Mouse (Mus musculus) cortical plate, adult 2 months (tissue): Measurements from ENCODE around the gene Lrp6.

ENCODE experiments used
- CTCF ChIP-seq: fragments of 200-500 bp; IDR thresholded peaks from 2 replicates; pipeline ENCODE4 v1.5.1; 2011; ENCODE audit warnings: mild to moderate bottlenecking, control low read depth, low read length; ENCODE audit not compliant: insufficient read depth; ENCODE audit errors: extremely low read depth
- POLR2A ChIP-seq: fragments of 200-500 bp; IDR thresholded peaks from 2 replicates; pipeline ENCODE4 v1.6.1; 2011; ENCODE audit warnings: mild to moderate bottlenecking, low read length, control low read depth; ENCODE audit not compliant: insufficient read depth; ENCODE audit errors: extremely low read depth

- TF ChIP-seq CTCF: no peak
- TF ChIP-seq POLR2A: no peak
Observed at GRCm38 (mm10) chr6:134555178-134555577, 11.6 kb downstream of the Lrp6 start.
